Mouse (Mus musculus): ENCODE measurements around the gene Mixl1.

Gene Mixl1

GRCm38 (mm10) chr1:180696626-180697352 is at the start of gene Mixl1:
Mixl1 (minus strand) TSS chr1:180697034.
- DNase-seq (ENCODE audit: extremely low read depth, low read depth) = no peak

GRCm38 (mm10) chr1:180729231-180729630 is 32.4 kb upstream of the Mixl1 start:
- DNase-seq (ENCODE audit: extremely low read depth, low read depth) = no peak

- no peak for DNase-seq (ENCODE audit: extremely low read depth, low read depth)
These were observed 29.3 kb upstream of the Mixl1 start for GRCm38 (mm10) chr1:180726183-180726582.

GRCm38 (mm10) chr1:180725704-180726179 is 28.9 kb upstream of the Mixl1 start, which contains the start of gene Acbd3:
Acbd3 (plus strand) TSS chr1:180726043.
- DNase-seq (ENCODE audit: extremely low read depth, low read depth) = peak; percentile 74

- no peak for DNase-seq (ENCODE audit: extremely low read depth, low read depth)
These were observed 26.9 kb upstream of the Mixl1 start for GRCm38 (mm10) chr1:180723701-180724238.

GRCm38 (mm10) chr1:180722608-180723007 is 25.8 kb upstream of the Mixl1 start:
- DNase-seq (ENCODE audit: extremely low read depth, low read depth) = peak; percentile 32

GRCm38 (mm10) chr1:180719951-180720689 is 23.3 kb upstream of the Mixl1 start:
- DNase-seq (ENCODE audit: extremely low read depth, low read depth) = peak; percentile 56

GRCm38 (mm10) chr1:180719483-180719882 is 22.6 kb upstream of the Mixl1 start:
- DNase-seq (ENCODE audit: extremely low read depth, low read depth) = no peak

GRCm38 (mm10) chr1:180718756-180719155 is 21.9 kb upstream of the Mixl1 start:
- DNase-seq (ENCODE audit: extremely low read depth, low read depth) = peak; percentile 52

GRCm38 (mm10) chr1:180708935-180709776 is 12.3 kb upstream of the Mixl1 start:
- DNase-seq (ENCODE audit: extremely low read depth, low read depth) = no peak

- no peak for DNase-seq (ENCODE audit: extremely low read depth, low read depth)
These were observed 11.0 kb upstream of the Mixl1 start for GRCm38 (mm10) chr1:180707813-180708212.

GRCm38 (mm10) chr1:180707368-180707767 is 10.5 kb upstream of the Mixl1 start:
- DNase-seq (ENCODE audit: extremely low read depth, low read depth) = no peak

- no peak for DNase-seq (ENCODE audit: extremely low read depth, low read depth)
These were observed 6.6 kb upstream of the Mixl1 start for GRCm38 (mm10) chr1:180703400-180703799.

GRCm38 (mm10) chr1:180698063-180698462 is 1.2 kb upstream of the Mixl1 start:
- DNase-seq (ENCODE audit: extremely low read depth, low read depth) = no peak

GRCm38 (mm10) chr1:180691284-180691683 is 5.5 kb downstream of the Mixl1 start:
- no peak for DNase-seq (ENCODE audit: extremely low read depth, low read depth)
